Mouse (Mus musculus) hindbrain, postnatal 0 days (tissue): ENCODE results near the gene Slc39a11. TPM values are rescaled to one million over a fixed set of nuclear protein-coding genes. Genes with fewer than 3 reads are reported as not detected.

Experiments
- ATAC-seq: fragments of 200-750 bp; cut with Nextera tagmentation; 2 replicates; pipeline ENCODE4 v1.8.0; 2017; ENCODE audit warnings: mild to moderate bottlenecking, moderate TSS enrichment, moderate library complexity
- DNase-seq: peaks from one replicate; pipeline ENCODE4 v3.0.0-alpha.2; 2015; ENCODE audit warnings: low spot score
- H3K27ac ChIP-seq: fragments of 300-500 bp; sonication (generic); 2 replicates; pipeline ENCODE4 v1.5.1; 2014; ENCODE audit warnings: mild to moderate bottlenecking
- H3K27me3 ChIP-seq: fragments of 300-500 bp; sonication (generic); 2 replicates; pipeline ENCODE4 v1.6.1; 2014; ENCODE audit warnings: low read length, mixed read lengths; ENCODE audit not compliant: insufficient read depth
- H3K36me3 ChIP-seq: fragments of 300-500 bp; sonication (generic); 2 replicates; pipeline ENCODE4 v1.6.1; 2014; ENCODE audit warnings: low read length, mixed read lengths; ENCODE audit not compliant: insufficient read depth
- H3K4me1 ChIP-seq: fragments of 300-500 bp; sonication (generic); 2 replicates; pipeline ENCODE4 v1.6.1; 2014; ENCODE audit warnings: antibody characterized with exemption, low read length, mixed read lengths; ENCODE audit not compliant: insufficient read depth
- H3K4me2 ChIP-seq: fragments of 300-500 bp; sonication (generic); 2 replicates; pipeline ENCODE4 v1.6.1; 2014; ENCODE audit warnings: low read depth, mild to moderate bottlenecking, low read length, moderate library complexity, mixed read lengths
- H3K4me3 ChIP-seq: fragments of 300-500 bp; sonication (generic); 2 replicates; pipeline ENCODE4 v1.5.1; 2014; ENCODE audit warnings: low read length
- H3K9ac ChIP-seq: fragments of 300-500 bp; sonication (generic); replicated peaks from 2 replicates; pipeline ENCODE4 v1.6.1; 2014; ENCODE audit warnings: mild to moderate bottlenecking, low read length, moderate library complexity, mixed read lengths
- H3K9me3 ChIP-seq: fragments of 300-500 bp; sonication (generic); 2 replicates; pipeline ENCODE4 v1.6.1; 2016; ENCODE audit warnings: low read length, mixed read lengths
- CTCF ChIP-seq: IDR thresholded peaks from 2 replicates; pipeline ENCODE4 v1.5.1; 2016; ENCODE audit warnings: antibody characterized with exemption, control low read depth, low read depth
- WGBS: fragments of 180-500 bp; shearing (Covaris S2); extraction: QIAGEN DNeasy Blood & Tissue Kit; methylation state at CpG from one replicate; pipeline ENCODE4 v1.1.7; 2014; 5-methylcytosine and 5-hydroxymethylcytosine counted together
- polyA plus RNA-seq: library from polyadenylated mRNA; unstranded; fragments of >200 nt; fragmentation: Nextera tagmentation; extraction: Ambion mirVana; gene quantifications from 2 replicates; pipeline ENCODE4 v1.2.1, GENCODE M21; 2015
- total RNA-seq: library from RNA; depleted of rRNA; stranded (reverse); fragments of >200 nt; gene quantifications from 2 replicates; pipeline ENCODE4 v1.2.3, GENCODE M21; 2014

The Slc39a11 gene
- total and polyA plus RNA-seq, 2 experiments from 2014 or later: 35.6 to 63.3 TPM

DNA sequence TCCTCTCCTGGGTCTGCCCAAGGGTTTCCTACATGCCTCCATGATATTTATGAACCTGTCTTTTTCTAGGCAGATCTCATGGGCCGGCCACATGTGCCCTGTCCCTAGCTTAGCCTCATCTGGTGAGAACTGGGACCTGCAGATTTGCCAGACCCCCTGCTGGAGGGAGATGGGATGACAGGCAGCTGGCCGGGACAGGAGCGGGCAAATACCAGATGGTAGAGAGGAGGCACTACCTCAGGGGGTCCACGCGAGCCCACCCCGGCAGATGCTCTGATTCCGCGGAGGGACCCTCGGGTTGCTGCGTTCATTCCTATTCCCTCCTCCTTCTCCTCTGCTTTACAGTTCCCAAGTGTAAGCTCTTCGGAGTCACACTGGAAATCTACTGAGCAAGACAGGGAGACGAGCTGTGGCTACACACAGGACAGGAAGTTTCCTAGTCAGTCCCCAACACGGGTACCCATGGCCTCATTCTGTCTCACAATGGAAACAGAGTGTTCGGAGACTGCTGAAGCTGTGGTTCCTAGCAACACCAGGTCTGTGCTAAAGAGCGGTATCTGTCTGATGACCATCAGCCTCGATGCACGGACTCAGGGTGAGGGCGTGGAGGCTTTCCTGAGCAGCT, 323.4 kb downstream of the Slc39a11 start:
- TF ChIP-seq CTCF: peak; percentile 86
- H3K27me3 ChIP-seq: no peaks in the 10 kb centered on the region
- H3K4me3 ChIP-seq: no peak overlapping the region; the same call in 1 of the 2 replicates
- H3K4me1 ChIP-seq: peaks cover 3% of the 10 kb centered on the region; the same call in 1 of the 2 replicates
- H3K36me3 ChIP-seq: no peaks in the 10 kb centered on the region
- H3K27ac ChIP-seq: peak overlapping the region; percentile 46
- 0 out of 2 replicates have a peak overlapping the region, but pooled peaks have one; percentile 1 for H3K9ac ChIP-seq
- peak; percentile 87 for ATAC-seq
- H3K9me3 ChIP-seq: no peaks in the 10 kb centered on the region
- 17% methylated on average over 18 of the region's 18 CpGs for WGBS
- peak; percentile 80 for DNase-seq
- peak overlapping the region; percentile 49 for H3K4me2 ChIP-seq

DNA sequence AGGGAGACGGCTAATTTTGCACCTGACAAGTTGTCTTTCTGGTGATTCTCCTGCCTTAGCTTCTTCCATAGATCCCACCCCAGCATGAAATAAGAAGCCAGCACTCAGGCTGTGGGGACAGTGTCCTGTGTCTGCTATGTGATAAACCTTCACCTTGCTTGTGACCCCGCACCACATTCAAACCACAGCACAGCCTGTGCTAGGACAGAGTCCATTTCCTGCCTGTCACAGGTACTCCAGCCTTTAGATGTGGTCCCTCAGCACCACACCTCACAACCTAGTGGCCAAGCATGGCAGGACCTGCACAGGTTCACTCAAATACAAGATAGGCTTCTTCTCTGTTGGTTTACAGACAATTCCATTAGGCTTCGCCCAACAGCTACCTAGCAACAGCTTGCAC, 328.3 kb downstream of the Slc39a11 start:
- ATAC-seq: no peak
- H3K4me3 ChIP-seq: no peak overlapping the region
- H3K9me3 ChIP-seq: no peaks in the 10 kb centered on the region
- no peak for TF ChIP-seq CTCF
- H3K9ac ChIP-seq: no peak overlapping the region
- peaks cover 3% of the 10 kb centered on the region; the same call in 1 of the 2 replicates for H3K4me1 ChIP-seq
- 93% methylated on average over 3 of the region's 3 CpGs for WGBS
- DNase-seq: no peak
- no peaks in the 10 kb centered on the region for H3K36me3 ChIP-seq
- no peak overlapping the region for H3K27ac ChIP-seq
- H3K27me3 ChIP-seq: no peaks in the 10 kb centered on the region
- no peak overlapping the region for H3K4me2 ChIP-seq

GRCm38 (mm10) chr11:113309265-113309951, 340.5 kb downstream of the Slc39a11 start:
- Histone ChIP-seq H3K4me1 (peaks cover 7% of the 10 kb centered on the region; the same call in 1 of the 2 replicates), H3K27ac (no peak overlapping the region), H3K36me3 (no peaks in the 10 kb centered on the region), H3K9ac (no peak overlapping the region), H3K9me3 (no peaks in the 10 kb centered on the region), H3K27me3 (no peaks in the 10 kb centered on the region), H3K4me2 (no peak overlapping the region), H3K4me3 (no peak overlapping the region)
- DNase-seq (no peak), ATAC-seq (no peak)
- 50% methylated on average over 10 of the region's 10 CpGs for WGBS
- TF ChIP-seq CTCF: no peak

GRCm38 (mm10) chr11:113308256-113308941, 341.5 kb downstream of the Slc39a11 start:
- Histone ChIP-seq H3K4me3 (no peak overlapping the region), H3K27me3 (no peaks in the 10 kb centered on the region), H3K9ac (no peak overlapping the region), H3K4me2 (no peak overlapping the region), H3K9me3 (no peaks in the 10 kb centered on the region), H3K27ac (no peak overlapping the region), H3K4me1 (peaks cover 7% of the 10 kb centered on the region; the same call in 1 of the 2 replicates), H3K36me3 (no peaks in the 10 kb centered on the region)
- DNase-seq (peak; percentile 46), ATAC-seq (peak; percentile 71; the same call in 1 of the 2 replicates)
- 43% methylated on average over 4 of the region's 4 CpGs for WGBS
- no peak for TF ChIP-seq CTCF

GRCm38 (mm10) chr11:113303204-113303603, 346.7 kb downstream of the Slc39a11 start:
- WGBS: 87% methylated on average over 5 of the region's 5 CpGs
- no peaks in the 10 kb centered on the region for H3K36me3 ChIP-seq
- ATAC-seq (no peak), DNase-seq (no peak)
- H3K4me1 ChIP-seq: no peaks in the 10 kb centered on the region
- TF ChIP-seq CTCF: no peak
- H3K9me3 ChIP-seq: no peaks in the 10 kb centered on the region
- no peak overlapping the region for H3K4me2 ChIP-seq
- H3K4me3 ChIP-seq: no peak overlapping the region
- no peak overlapping the region for H3K9ac ChIP-seq
- H3K27ac ChIP-seq: no peak overlapping the region
- no peaks in the 10 kb centered on the region for H3K27me3 ChIP-seq

GRCm38 (mm10) chr11:113299492-113299891, 350.4 kb downstream of the Slc39a11 start:
- H3K27ac ChIP-seq: no peak overlapping the region
- 46% methylated on average over 10 of the region's 10 CpGs for WGBS
- no peaks in the 10 kb centered on the region for H3K9me3 ChIP-seq
- no peaks in the 10 kb centered on the region for H3K4me1 ChIP-seq
- DNase-seq (peak; percentile 27), ATAC-seq (no peak)
- no peak overlapping the region for H3K9ac ChIP-seq
- no peaks in the 10 kb centered on the region for H3K27me3 ChIP-seq
- no peak overlapping the region for H3K4me2 ChIP-seq
- no peak for TF ChIP-seq CTCF
- H3K4me3 ChIP-seq: no peak overlapping the region
- H3K36me3 ChIP-seq: no peaks in the 10 kb centered on the region
